9 mouse cellular contexts compared by ENCODE assay signal in the genomic region with DNA sequence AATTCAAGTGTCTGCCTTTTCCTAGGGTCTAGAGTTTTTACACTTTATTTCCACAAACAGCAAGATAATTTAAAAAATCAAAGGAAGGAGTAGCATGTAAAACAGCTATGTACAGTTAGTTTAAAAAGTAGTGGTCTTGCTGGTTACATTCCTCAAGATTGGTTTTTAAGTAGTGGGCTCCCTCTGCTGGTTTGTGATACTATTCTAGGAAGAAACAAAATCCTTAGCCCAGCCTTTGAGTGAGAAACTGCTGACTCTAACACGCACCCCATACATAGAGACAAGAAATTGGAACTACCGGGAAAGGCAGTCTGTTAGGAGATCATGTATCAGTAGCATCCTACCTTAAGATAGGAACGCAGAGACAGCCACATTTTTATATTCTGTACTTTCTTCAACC.
DNase-seq lines count a peak whose midpoint lies in the region; ATAC-seq and TF ChIP-seq lines count a peak whose summit lies in the region.
"Had no signal": no experiment of that assay in that cellular context is flagged by ENCODE, and none has a peak within 500 bp of the region (broad histone marks: within the 10 kb centered on the region; RNA-seq: fewer than 3 reads in every experiment).

No protein-coding gene starts in this region.

- TF ChIP-seq POLR2A in heart, adult 2 months (IDR thresholded peaks at IDR 0.05; ENCODE audit: insufficient read depth, low read depth, low read length) = no peak

- WGBS in heart, adult 2 months = 58% methylated on average over 3 of the region's 3 CpGs
- WGBS in heart, embryonic 12.5 days = 52% methylated on average over 3 of the region's 3 CpGs
- 63% methylated on average over 3 of the region's 3 CpGs for WGBS in midbrain, embryonic 14.5 days
- WGBS in midbrain, embryonic 15.5 days = 73% methylated on average over 3 of the region's 3 CpGs
- WGBS in neural tube, embryonic 14.5 days = 68% methylated on average over 3 of the region's 3 CpGs

- intact Hi-C loops in heart, adult 2 months (cut with DNase I) = loop anchor here (5.0 kb wide), 1 partner anchor 1251 kb away; no protein-coding TSS in a partner anchor

- DNase-seq in heart, adult 2 months = no peak
- DNase-seq in midbrain, embryonic 14.5 days = peak; percentile 87
- DNase-seq in embryo, embryonic 10 days (ENCODE audit: low spot score) = peak; percentile 43
- DNase-seq in gastrocnemius, postnatal 25 days = no peak

- no peak overlapping the region for H3K4me3 ChIP-seq in heart, adult 2 months
- H3K4me3 ChIP-seq in heart, embryonic 12.5 days = no peak overlapping the region
- H3K4me3 ChIP-seq in midbrain, embryonic 14.5 days (replicated peaks; ENCODE audit: low read depth, low read length) = no peak overlapping the region
- H3K4me3 ChIP-seq in midbrain, embryonic 15.5 days = no peak overlapping the region
- no peak overlapping the region for H3K4me3 ChIP-seq in neural tube, embryonic 14.5 days (ENCODE audit: low read depth, low read length)
- H3K4me3 ChIP-seq: neural tube, embryonic 12.5 days had no signal

- no peaks in the 10 kb centered on the region for H3K27me3 ChIP-seq in heart, adult 2 months (ENCODE audit: control insufficient read depth, insufficient read depth, low read length)
- no peaks in the 10 kb centered on the region for H3K27me3 ChIP-seq in heart, embryonic 12.5 days (replicated peaks)
- H3K27me3 ChIP-seq in midbrain, embryonic 14.5 days (ENCODE audit: control insufficient read depth, insufficient read depth, low read length) = no peaks in the 10 kb centered on the region
- H3K27me3 ChIP-seq in midbrain, embryonic 15.5 days (replicated peaks) = no peaks in the 10 kb centered on the region
- no peaks in the 10 kb centered on the region for H3K27me3 ChIP-seq in neural tube, embryonic 14.5 days (ENCODE audit: control insufficient read depth, insufficient read depth, low read length)
- H3K27me3 ChIP-seq: neural tube, embryonic 12.5 days had no signal

- no peaks in the 10 kb centered on the region for H3K4me1 ChIP-seq in heart, adult 2 months (ENCODE audit: control insufficient read depth, insufficient read depth, low read length)
- peaks cover 3% of the 10 kb centered on the region; the same call in 1 of the 2 replicates for H3K4me1 ChIP-seq in heart, embryonic 12.5 days (replicated peaks)
- no peaks in the 10 kb centered on the region for H3K4me1 ChIP-seq in midbrain, embryonic 14.5 days (ENCODE audit: control insufficient read depth, insufficient read depth, low read length)
- no peaks in the 10 kb centered on the region for H3K4me1 ChIP-seq in midbrain, embryonic 15.5 days
- H3K4me1 ChIP-seq in neural tube, embryonic 14.5 days (ENCODE audit: control insufficient read depth, insufficient read depth, low read length) = no peaks in the 10 kb centered on the region
- H3K4me1 ChIP-seq: neural tube, embryonic 12.5 days had no signal

- no peak overlapping the region for H3K27ac ChIP-seq in heart, adult 2 months
- H3K27ac ChIP-seq in heart, embryonic 12.5 days (ENCODE audit: poor library complexity, severe bottlenecking) = no peak overlapping the region
- no peak overlapping the region for H3K27ac ChIP-seq in midbrain, embryonic 14.5 days (replicated peaks; ENCODE audit: low read depth, low read length)
- H3K27ac ChIP-seq in midbrain, embryonic 15.5 days = no peak overlapping the region
- no peak overlapping the region for H3K27ac ChIP-seq in neural tube, embryonic 14.5 days (ENCODE audit: low read depth, low read length)
- H3K27ac ChIP-seq: neural tube, embryonic 12.5 days had no signal

- no peak overlapping the region for H3K9ac ChIP-seq in heart, adult 2 months (ENCODE audit: low read depth, low read length)
- no peak overlapping the region for H3K9ac ChIP-seq in heart, embryonic 12.5 days
- no peak overlapping the region for H3K9ac ChIP-seq in midbrain, embryonic 14.5 days (replicated peaks; ENCODE audit: low read length)
- no peak overlapping the region for H3K9ac ChIP-seq in midbrain, embryonic 15.5 days
- H3K9ac ChIP-seq in neural tube, embryonic 14.5 days (replicated peaks; ENCODE audit: low read depth, low read length) = no peak overlapping the region
- H3K9ac ChIP-seq: neural tube, embryonic 12.5 days had no signal

- no peak for TF ChIP-seq EP300 in heart, adult 2 months (IDR thresholded peaks at IDR 0.05; ENCODE audit: insufficient read depth, low read depth, low read length)

- H3K36me3 ChIP-seq in heart, adult 2 months (ENCODE audit: control insufficient read depth, insufficient read depth, low read length) = 0 out of 2 replicates have a peak, but pooled peaks cover 1% of the 10 kb centered on the region
- peaks cover 19% of the 10 kb centered on the region for H3K36me3 ChIP-seq in heart, embryonic 12.5 days
- H3K36me3 ChIP-seq in midbrain, embryonic 14.5 days (ENCODE audit: control insufficient read depth, insufficient read depth, low read length) = peaks cover 20% of the 10 kb centered on the region
- 0 out of 2 replicates have a peak, but pooled peaks cover 3% of the 10 kb centered on the region for H3K36me3 ChIP-seq in midbrain, embryonic 15.5 days (replicated peaks)
- H3K36me3 ChIP-seq in neural tube, embryonic 14.5 days (ENCODE audit: control insufficient read depth, insufficient read depth, low read length) = peaks cover 5% of the 10 kb centered on the region; the same call in 1 of the 2 replicates

- no peak overlapping the region for H3K4me2 ChIP-seq in heart, embryonic 12.5 days
- no peak overlapping the region for H3K4me2 ChIP-seq in midbrain, embryonic 14.5 days (ENCODE audit: low read length)
- H3K4me2 ChIP-seq in midbrain, embryonic 15.5 days = no peak overlapping the region
- no peak overlapping the region for H3K4me2 ChIP-seq in neural tube, embryonic 14.5 days (ENCODE audit: low read depth, low read length)
- H3K4me2 ChIP-seq: neural tube, embryonic 12.5 days had no signal

- ATAC-seq in heart, embryonic 12.5 days (ENCODE audit: insufficient number of reproducible peaks, low FRiP score) = no peak
- ATAC-seq in midbrain, embryonic 14.5 days (ENCODE audit: low FRiP score, low TSS enrichment) = no peak
- ATAC-seq in midbrain, embryonic 15.5 days (replicated peaks) = no peak
- ATAC-seq in neural tube, embryonic 14.5 days (ENCODE audit: low read depth) = peak; percentile 41; the same call in 1 of the 2 replicates
- no peak for ATAC-seq in monocyte, adult 5-6 weeks (replicated peaks; ENCODE audit: insufficient number of reproducible peaks, low FRiP score, low TSS enrichment, poor library complexity, severe bottlenecking)

- H3K79me2 ChIP-seq in heart, adult 2 months (replicated peaks; ENCODE audit: control insufficient read depth, insufficient read depth, low read length) = no peaks in the 10 kb centered on the region

- no peaks in the 10 kb centered on the region for H3K9me3 ChIP-seq in heart, embryonic 12.5 days (replicated peaks)
- H3K9me3 ChIP-seq in midbrain, embryonic 14.5 days (ENCODE audit: control insufficient read depth, low read length) = no peaks in the 10 kb centered on the region
- H3K9me3 ChIP-seq in midbrain, embryonic 15.5 days = no peaks in the 10 kb centered on the region
- H3K9me3 ChIP-seq in neural tube, embryonic 14.5 days (ENCODE audit: control insufficient read depth, low read length) = no peaks in the 10 kb centered on the region
- H3K9me3 ChIP-seq: neural tube, embryonic 12.5 days had no signal

- TF ChIP-seq CTCF in heart, adult 2 months (IDR thresholded peaks at IDR 0.05) = peak; percentile 66

Comparison
In these comparisons a context has a peak if more than half of its experiments do, and no peak if none do; other contexts are left out.
1. DNase-seq: peak in midbrain, embryonic 14.5 days (single experiment) and embryo, embryonic 10 days (single experiment); none in heart, adult 2 months (0 of 2) and gastrocnemius, postnatal 25 days (single experiment).